Mouse (Mus musculus) brain, embryonic 14.5 days (tissue): ENCODE measurements around the gene Ralgapb.

Experiments
- CTCF ChIP-seq: fragments of 200-500 bp; IDR thresholded peaks from 2 replicates; pipeline ENCODE4 v1.5.1; 2012; ENCODE audit warnings: inconsistent platforms, mild to moderate bottlenecking, moderate library complexity, borderline replicate concordance; ENCODE audit not compliant: insufficient read depth, insufficient read length; ENCODE audit errors: extremely low read depth
- POLR2A ChIP-seq: fragments of 200-500 bp; IDR thresholded peaks from 2 replicates; pipeline ENCODE4 v1.6.1; 2012; ENCODE audit warnings: mild to moderate bottlenecking, inconsistent platforms, borderline replicate concordance; ENCODE audit not compliant: poor library complexity, insufficient read depth, insufficient read length, severe bottlenecking; ENCODE audit errors: extremely low read depth

GRCm38 (mm10) chr2:158408997-158409594 is 552 bp upstream of the Ralgapb start:
- TF ChIP-seq POLR2A (no peak), CTCF (no peak)
